Mouse (Mus musculus) thymus, postnatal 10 days (tissue): ENCODE data around the gene Prkcsh.

Source experiments
- DNase-seq, 2 experiments: peaks; one replicate each; pipeline ENCODE4 v3.0.0; 2021; ENCODE audit warnings: low spot score in 2 of 2

Gene Prkcsh

DNA sequence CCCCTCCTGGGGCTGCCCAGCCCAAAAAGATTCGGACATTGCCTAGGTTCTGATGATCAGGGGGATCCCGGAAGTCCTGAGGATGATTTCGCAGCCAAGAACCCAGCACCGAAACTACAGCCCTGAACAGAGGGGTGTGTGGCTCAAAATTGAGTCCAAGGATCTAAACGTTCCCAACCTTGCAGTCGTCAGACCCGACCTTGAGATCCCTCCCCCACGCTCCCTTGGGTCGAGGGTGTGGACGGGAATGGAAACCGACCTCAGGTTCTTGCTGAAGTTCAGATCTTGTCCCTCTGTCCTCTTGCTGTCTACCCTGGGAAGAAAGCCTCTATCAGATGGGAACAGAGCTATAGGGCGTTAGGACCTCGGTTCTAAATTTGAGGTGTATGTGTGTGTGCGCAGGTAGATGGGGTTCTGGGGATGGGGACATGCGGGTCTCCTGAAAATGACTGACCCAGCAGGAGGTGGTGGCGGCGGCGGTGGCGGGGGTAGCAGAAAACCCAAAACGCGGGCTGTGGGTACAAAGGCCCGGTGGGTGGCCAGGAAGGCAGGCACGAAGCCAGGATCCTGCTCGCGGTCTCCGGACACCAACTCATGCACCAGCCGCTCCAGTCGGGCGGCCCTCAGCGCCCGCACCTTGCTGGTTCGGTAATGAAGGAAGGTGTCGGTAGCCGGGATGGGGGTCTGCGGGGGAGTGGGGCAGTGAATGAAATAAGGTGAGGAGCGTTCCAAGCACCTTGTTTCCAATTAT is 14.8 kb upstream of the Prkcsh start:
- DNase-seq: no peak

DNA sequence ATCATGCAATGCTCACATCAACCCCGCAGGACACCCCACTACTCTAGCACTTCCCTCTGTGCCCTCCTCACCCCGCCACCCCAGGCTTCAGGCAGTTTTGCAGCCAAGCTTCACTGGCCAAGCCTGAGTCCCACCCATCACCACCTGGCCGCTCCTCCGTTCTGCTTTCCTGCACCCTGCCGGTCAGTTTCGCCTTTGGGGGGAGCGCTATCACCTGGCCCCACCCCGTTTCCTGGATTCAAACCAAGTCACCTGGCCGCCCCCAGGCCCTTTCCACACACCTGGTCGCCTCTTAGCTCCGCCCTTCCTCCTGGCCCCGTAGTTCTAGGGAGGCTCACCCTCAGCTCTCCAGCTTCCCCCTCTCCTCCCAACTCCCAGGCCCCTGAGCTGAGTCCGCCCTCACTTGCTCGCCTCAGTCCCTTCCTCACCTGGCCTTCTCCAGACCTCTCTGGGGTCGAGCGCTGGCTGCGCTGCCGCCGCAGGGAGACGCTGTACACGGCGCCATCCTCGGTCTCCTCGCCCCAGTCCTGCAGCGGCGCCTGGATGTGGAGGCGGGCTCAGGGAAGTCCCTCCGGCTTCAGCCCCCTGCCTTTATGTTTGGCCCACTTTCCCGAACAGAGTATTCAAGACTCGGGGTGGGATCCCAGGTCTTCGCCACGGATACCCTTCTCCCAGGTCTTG is 14.0 kb upstream of the Prkcsh start:
- DNase-seq: no peak

DNA sequence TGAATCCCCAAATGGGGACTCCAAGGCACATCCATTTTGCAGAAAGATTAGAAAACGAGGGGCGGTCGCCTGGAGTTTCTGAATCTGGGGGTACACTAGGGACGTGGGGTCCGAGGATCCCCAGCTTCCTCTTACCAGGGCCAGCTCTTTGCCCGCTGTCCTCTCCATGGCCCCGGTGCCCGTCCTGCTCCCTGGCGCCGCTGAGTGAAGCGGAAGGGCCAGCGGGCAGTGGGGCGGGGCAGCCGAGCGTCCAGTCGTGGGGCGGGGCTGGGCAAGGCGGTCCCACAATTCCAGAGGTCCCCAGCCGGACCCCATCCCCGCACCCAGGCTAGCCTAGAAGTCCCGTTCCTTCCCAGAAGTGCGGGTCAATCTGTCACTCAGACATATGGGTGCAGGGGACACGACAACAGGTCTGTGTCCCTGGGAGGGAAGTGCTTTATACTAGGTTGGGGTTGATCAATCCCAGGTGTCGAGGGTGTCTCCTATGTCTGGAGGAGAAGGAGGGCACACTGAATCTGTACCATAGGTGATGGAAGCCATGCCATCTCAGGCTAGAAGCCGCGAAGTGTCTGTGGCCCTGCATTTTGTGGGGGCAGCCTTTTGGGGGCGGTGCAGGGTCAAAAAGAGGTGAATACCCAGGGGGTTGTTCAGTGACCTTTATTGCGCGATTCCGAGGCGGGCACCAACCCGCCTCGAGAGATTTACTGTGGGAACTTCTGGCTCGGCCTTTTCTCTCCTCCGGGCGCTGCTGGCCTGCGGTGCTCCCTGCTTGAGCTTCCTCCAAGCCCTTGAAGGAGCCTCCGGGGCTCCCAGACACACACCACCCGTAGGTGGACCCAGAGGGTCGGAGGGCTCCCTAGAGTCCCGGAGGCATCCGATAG is 13.1 kb upstream of the Prkcsh start, which contains the start of gene Rgl3:
Rgl3 (minus strand) TSS at position 217 of the 881 bp plus-strand sequence.
- no peak for DNase-seq

DNA sequence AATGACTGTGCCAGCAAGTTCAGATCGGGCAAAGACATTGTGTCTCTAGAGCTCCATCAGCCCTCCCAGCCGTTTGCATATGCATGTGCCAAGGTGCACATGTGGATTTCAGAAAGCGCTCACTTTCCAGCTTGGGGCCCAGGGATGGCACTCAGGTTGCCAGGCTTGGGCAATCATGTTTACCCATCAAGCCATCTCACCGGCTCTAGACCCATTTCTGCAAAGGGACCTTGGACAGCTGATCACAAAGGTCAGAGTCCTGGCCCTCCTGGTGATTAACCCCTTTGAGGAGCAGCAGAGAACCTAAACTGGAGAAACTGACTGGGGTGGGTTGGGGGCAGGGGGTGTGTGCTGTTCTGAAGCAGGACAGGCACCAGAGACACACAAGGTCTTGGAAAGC is 10.4 kb upstream of the Prkcsh start:
- no peak for DNase-seq

DNA sequence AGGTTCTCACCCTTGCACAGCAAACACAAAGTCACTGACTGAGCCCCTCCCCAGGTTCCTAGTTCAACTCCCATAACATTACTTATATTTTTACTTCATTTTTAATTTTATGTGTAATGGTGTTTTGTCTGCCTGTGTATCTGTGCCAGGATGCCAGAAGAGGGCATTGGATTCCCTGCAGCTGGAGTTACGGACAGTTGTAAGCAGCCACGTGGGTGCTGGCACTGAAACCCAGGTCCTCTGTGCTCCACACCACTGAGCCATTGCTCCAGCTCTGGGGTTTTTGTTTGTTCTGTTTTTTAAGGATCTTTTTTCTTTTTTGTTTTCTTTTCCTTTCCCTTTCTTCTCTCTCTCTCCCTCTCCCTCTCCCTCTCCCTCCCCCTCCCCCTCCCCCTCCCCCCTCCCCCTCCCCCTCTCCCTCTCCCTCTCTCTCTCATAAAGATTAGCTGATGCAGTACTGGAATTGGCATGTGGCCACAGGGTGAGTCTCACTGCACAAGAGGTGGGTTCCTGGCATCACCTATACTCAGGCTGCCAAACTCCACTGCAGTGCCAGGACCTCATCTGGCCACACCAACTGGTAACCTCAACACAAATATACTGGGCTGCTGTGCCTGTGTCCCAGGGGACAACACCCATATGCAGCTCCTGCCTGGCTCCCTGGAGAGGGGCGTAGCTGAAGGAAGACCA is 6.3 kb upstream of the Prkcsh start:
- DNase-seq: no peak

DNA sequence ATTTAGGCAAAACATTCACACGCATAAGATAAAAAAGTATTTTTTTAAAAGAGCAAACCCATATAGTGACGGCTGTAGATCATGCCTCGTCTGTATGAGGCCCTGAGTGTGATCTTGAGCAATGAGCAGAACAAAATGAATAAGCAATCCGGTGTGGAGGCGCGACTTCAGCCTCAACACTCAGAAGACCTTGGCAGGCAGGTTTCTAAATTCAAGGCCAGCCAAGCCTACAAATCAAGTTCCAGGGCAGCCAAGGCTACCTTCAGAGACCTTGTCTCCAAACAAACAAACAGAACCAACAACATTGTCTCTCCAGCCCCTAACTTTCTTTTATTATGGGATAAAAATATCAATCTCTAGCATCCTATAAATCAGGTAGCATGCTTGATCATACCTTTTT is 2.3 kb upstream of the Prkcsh start:
- DNase-seq: no peak

DNA sequence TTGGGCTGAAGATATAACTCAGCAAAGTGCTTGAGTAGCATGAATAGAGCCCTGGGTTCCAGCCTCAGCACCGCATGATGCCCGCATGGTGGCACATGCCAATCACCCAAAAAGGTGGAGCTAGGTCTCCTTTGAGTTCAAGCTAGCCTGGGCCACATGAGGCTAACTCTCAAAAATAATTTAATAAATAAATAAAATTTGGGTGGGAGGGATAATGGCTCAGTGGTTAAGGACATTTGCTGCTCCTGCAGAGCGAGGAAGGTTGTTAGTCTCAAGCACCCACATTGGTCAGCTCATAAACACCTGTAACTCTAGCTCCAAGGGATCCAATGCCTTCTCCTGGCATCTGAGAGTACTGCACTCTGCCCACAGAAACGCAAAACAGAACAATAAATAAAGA is 973 bp upstream of the Prkcsh start:
- no peak for DNase-seq

DNA sequence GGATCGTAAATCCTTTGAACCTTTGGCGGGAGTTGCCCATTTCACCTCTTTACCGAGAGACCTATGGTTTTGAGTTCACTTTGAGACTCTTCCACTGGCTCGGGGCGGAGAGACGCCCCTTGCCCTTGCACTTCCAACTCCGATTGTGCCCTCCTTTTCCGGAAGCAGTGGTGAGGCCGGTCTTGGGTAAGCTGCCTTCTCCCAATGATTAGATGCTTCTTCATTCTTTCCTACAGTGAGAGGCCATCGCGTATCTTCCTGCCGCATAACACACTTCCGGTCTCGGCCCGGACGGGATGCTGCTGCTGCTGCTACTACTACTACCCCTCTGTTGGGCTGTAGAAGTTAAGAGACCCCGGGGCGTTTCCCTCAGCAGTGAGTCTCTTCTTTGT is 553 bp downstream of the Prkcsh start:
- peak in 1 of 2 experiments; percentile 47 for DNase-seq

DNA sequence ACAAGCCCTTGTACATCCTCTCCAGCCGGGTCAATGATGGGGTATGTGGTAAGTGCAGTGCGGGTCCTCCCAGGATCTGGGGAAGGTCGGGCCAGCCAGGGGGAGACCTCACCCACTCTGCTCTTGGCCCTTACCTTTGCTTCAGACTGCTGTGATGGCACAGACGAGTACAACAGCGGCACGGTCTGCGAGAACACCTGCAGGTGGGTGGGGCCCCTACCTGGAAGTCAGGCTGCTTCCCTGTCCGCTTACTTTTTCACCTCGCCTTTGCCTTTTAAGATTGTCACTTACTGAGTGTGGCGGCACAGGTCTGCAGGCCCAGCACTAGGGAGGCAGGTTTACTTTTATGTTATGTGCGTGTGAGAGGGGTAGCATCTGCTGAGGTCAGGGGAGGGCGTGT is 1.9 kb downstream of the Prkcsh start:
- no peak for DNase-seq

DNA sequence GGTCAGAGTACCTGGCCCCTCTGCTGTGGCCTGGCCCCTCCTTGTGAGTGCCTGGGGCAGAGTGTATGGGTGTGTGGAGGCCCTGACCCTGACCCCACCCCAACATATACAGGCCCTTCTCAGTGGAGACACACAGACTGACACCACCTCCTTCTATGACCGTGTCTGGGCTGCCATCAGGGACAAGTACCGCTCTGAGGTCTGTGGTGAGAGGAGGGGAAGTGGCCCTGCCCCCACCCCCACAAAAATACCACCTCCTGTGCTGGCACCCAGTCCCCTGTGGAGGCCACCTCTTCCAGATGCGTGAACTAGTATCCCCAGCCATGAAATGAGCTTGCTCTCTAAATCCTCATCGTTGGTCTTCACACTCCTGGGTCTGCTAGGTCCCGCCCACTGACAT is 8.4 kb downstream of the Prkcsh start:
- no peak for DNase-seq

DNA sequence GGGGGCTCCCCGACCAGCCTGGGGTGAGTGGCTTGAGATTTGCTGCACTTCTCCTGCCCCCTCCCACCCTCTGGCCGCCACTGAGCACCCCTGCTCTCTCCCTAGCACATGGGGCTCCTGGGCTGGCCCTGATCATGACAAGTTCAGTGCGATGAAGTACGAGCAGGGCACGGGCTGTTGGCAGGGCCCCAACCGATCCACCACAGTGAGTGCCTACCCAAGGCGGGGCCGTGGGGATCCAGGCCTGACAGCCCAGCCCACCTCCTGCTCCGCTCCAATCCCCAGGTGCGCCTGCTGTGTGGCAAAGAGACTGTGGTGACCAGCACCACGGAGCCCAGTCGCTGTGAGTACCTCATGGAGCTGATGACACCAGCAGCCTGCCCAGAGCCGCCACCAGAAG is 10.1 kb downstream of the Prkcsh start:
- DNase-seq: no peak

DNA sequence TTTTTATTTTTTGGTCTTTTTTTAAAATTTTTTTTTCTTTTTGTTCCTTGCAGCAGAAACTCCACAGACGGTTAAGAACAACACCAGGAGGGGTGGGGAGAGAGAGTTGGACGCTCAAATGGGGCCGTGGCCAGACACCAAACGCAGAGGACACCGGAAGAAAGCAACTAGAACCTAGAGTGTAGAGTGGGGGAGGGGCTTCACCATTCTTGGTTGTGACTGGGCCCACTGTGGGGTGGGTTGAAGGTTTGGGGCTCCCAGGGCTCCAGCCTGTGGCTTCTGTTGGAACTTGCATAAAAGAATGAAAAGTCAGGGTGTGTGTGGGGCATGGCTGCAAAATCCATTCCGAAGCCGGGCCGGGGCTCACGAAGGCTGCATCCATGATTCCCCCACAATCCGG is 13.6 kb downstream of the Prkcsh start:
- DNase-seq: peak in 1 of 2 experiments; percentile 29

DNA sequence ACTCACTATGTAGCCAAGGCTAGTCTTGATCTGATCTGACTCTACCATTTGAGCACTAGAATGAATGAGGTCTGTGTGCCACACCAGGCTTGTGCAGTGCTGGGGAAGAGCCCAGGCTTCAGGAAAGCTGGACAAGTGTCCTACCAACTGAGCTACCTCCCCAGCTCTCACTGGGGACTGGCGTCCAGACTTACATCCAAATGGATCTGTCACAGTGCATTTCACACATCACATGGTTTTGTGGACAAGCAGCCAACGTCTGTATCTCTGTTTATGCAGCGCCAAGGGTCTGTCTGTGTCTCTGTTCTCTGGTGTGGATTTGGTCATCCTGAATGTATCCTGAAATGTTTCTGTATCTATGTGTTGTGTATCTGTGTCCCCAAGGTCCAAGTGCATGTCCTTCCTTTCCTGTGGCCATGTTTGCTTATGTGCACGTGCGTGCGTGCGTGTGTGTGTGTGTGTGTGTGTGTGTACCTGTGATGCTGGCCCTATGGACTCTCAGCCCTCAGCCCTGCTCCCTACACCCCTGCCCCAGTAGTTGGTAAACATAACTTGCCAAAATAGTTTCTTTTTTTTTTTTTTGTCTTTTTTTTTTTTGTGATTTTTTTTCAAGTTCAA is 14.7 kb downstream of the Prkcsh start:
- no peak for DNase-seq

DNA sequence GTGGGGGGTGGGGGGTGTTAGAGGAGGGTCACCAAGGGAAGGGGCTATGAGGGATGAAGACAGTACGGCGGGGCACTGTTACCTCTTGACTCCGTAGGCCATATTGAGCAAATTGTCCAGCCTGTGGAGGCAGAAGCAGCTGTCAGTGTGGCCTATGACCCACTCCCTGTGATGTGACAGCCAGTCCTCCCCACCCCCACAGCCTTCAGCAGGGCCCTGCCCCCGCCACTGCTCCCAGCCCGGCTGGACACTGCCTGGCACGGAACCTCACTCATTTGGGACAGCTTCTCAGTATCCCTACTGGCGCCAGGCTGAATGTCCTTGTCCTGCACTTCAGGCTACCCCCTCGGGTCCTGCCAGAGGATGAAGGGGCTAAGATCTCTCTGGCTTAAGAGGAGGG is 22.0 kb downstream of the Prkcsh start:
- no peak for DNase-seq

DNA sequence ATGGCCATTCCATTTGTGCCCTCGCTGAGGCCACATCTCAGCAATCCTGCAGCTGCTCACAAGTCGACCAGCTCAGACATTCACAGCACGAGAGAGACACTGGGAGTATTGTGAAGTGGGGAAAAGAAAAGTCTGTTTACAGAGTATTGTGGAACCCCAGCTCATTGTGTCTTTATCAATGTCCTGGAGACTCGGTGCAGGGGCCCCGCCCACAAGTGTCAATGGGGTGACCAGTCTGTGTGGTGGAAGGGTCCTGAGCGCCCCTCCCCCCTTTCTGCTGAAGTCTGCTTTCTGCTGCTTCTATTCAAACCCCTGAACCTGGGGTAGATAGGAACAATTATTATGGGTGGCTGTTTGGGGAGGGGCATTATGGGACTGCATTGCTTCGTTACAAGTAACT is 25.9 kb downstream of the Prkcsh start:
- no peak for DNase-seq

DNA sequence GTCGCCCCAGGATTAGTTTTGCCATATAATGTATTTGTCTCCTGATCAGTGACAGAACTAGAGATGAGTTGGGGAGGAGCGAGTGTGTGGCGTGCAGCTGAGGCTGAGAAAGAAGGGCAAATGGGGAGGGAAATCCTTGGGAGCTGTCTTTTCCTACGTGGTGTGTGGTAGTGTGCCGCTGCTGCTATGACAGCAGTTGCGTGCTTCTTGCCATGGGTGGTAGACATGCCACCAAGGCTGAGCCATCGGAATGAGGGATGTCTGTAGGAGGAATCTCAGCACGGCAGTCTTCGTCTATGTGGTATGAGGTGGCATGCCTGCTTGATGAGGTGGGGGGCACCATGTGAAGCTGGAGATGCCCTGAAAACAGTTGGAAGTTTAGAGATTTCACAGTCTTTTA is 27.8 kb downstream of the Prkcsh start:
- DNase-seq: no peak

DNA sequence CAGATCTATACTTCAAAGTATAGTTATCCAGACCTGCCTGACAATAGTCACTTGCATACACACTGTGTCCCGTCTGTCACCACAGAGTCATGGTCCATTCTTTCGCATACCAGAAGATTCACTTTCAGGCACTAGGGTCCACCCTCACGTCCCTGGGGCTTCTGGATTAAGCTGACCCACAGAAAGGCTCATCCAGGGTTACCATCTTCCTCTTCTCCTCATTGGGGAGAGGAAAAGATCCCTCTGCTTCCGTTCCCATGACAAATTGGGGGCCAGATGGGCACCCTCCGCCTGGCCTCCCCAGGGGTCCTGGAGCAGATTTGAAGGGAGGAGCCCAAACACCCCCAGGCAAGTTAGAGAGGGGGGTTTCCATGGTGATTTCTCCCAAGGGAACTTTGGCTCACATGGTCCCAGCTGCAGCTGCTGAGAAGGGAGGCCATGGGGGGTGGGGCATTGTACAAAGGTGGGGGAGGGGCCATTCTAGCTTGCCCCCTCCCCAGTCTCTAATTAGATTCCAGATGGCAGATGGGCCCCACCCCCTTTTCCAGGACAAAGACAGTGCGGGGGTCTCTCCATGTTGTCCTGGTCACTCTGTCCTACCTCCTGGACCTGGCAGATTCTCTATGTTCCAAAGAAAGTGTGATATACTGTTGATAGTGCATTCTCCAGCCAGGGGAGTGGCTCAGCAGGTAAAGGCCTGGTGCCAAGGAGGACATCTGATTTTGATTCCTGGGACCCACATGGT is 32.9 kb downstream of the Prkcsh start:
- no peak for DNase-seq

DNA sequence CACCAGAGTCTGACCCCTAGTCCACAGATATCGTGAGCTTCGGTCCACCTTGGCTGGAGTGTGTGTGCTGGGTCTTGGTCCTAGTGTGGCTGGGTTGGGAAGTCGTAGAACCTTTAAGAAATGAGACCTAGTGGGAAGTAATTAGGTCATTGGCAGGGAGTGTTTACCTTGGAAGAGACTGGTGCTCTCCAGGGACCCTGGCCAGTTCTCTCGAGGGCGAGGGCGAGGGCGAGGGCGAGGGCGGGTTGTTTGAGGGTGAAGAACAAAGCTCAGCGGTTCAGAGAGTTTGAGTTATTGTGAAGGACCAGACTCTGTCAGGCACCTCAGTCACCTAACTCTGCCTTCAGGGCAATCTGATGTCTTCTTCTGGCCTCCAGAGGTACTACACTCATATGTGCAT is 35.2 kb downstream of the Prkcsh start:
- DNase-seq: no peak

DNA sequence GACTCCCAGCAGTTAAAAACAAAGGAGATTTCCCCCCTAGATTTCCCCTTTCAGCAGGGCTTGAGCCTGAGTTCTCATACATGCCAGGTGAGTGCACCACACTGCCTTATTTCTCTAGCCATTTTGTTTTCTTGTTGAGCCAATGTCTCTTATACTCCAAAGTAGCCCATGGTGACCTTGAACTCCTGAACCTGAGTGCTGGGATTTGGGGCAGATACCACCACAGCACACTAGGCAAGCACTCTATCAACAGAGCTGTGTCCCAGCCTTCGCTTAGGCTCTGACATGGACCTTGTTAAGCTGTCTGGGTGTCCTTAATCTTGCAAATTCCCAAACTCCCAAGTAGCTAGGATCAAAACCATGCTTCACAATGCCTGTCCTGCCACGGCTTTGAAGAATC is 39.2 kb downstream of the Prkcsh start:
- no peak for DNase-seq

DNA sequence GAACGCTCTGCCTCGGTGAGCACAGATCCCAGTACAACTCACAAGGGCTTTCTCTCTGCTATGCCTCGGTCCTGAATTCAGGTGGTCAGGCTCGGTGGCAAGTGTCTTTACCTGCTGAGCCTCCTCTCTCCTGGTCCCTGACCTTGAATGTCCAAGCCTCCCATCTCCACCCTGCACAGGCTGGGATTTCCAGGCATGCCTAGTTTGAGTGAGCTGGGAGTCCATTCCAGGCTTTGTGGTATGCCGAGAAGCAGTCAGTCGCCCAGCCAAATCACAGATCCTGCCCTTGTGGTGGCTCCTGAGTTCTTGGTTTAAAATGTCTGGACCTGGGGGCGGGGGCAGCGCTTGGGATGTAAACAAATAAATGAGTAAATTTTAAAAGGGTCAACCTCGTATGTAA is 44.7 kb downstream of the Prkcsh start:
- DNase-seq: no peak

DNA sequence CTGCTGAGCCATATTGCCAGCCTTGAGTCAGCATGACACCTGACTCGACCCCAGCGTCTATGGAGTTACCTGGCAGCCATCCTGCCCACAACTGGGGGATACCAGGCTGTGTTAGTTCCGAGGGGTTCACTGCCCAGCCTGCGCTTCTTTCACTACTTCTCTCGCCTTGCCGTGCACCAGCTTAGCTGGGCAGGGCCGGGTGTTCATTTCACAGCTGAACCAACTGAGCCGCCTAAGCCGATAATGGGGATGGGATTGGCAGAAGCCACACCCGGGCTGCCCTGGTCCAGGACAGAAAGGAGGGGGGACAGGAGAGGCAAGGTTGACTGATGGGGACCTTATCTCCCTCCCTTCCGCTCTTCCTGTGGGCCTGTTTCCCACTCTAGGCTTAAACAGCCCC is 46.7 kb downstream of the Prkcsh start:
- no peak for DNase-seq
